Mouse (Mus musculus) intestine, embryonic 14.5 days (tissue): ENCODE measurements at regions not wholly inside any gene's neighbourhood (a gene's known extent, or its start where the extent isn't known, plus 50 kb on each side); places are given as distances from the start of the nearest gene placed in this dataset.
A peak's percentile ranks its signal among the peaks of the same experiment; 100 is the strongest.

Source experiments
- ATAC-seq: fragments of 200-750 bp; cut with Nextera tagmentation; replicated peaks from 2 replicates; pipeline ENCODE4 v1.8.0; 2017; ENCODE audit warnings: low read depth, moderate number of reproducible peaks, moderate TSS enrichment, moderate library complexity; ENCODE audit not compliant: low FRiP score, low TSS enrichment
- DNase-seq: peaks from one replicate; pipeline ENCODE4 v3.0.0-alpha.2; 2018; ENCODE audit warnings: low spot score
- H3K27ac ChIP-seq: fragments of 300-500 bp; sonication (generic); 2 replicates; pipeline ENCODE4 v1.5.1; 2014; ENCODE audit warnings: low read depth, mild to moderate bottlenecking, control low read depth
- H3K27me3 ChIP-seq: fragments of 300-500 bp; sonication (generic); replicated peaks from 2 replicates; pipeline ENCODE4 v1.6.1; 2014; ENCODE audit warnings: low read length, control low read depth; ENCODE audit not compliant: control insufficient read depth, insufficient read depth
- H3K36me3 ChIP-seq: fragments of 300-500 bp; sonication (generic); 2 replicates; pipeline ENCODE4 v1.6.1; 2014; ENCODE audit warnings: low read length, control low read depth; ENCODE audit not compliant: control insufficient read depth, insufficient read depth
- H3K4me1 ChIP-seq: fragments of 300-500 bp; sonication (generic); replicated peaks from 2 replicates; pipeline ENCODE4 v1.6.1; 2014; ENCODE audit warnings: low read length, control low read depth, mixed read lengths; ENCODE audit not compliant: control insufficient read depth, insufficient read depth
- H3K4me2 ChIP-seq: fragments of 300-500 bp; sonication (generic); 2 replicates; pipeline ENCODE4 v1.6.1; 2014; ENCODE audit warnings: low read length
- H3K4me3 ChIP-seq: fragments of 300-500 bp; sonication (generic); 2 replicates; pipeline ENCODE4 v1.5.1; 2014; ENCODE audit warnings: low read depth, low read length, control low read depth, mixed read lengths
- H3K9ac ChIP-seq: fragments of 300-500 bp; sonication (generic); 2 replicates; pipeline ENCODE4 v1.6.1; 2014; ENCODE audit warnings: mild to moderate bottlenecking, low read length
- H3K9me3 ChIP-seq: fragments of 300-500 bp; sonication (generic); 2 replicates; pipeline ENCODE4 v1.6.1; 2016; ENCODE audit warnings: low read length, control low read depth; ENCODE audit not compliant: control insufficient read depth
- WGBS: fragments of 180-500 bp; shearing (Covaris S2); extraction: QIAGEN DNeasy Blood & Tissue Kit; methylation state at CpG from one replicate; pipeline ENCODE4 v1.1.7; 2014; 5-methylcytosine and 5-hydroxymethylcytosine counted together

DNA sequence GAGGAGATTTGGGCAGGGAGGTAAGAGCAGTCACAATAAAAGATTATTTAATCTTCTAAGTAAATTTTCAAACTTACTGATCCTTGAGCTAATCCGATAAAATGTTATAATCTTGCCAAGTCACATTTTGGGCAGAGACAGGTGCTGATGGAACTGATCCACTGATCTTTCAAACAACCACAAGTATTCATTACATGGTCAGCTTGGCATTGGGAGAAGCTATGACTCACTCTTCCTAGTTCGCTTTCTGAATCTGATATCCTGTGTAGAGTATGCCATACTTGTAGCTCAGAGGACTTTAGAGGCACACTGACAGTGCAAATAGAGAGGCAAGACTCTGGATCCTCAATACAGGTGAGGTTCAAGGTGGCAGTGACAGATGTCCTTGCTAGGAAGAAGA is 142.4 kb upstream of the Col1a2 start:
- WGBS = 89% methylated on average over 2 of the region's 2 CpGs
- no peaks in the 10 kb centered on the region for H3K9me3 ChIP-seq

DNA sequence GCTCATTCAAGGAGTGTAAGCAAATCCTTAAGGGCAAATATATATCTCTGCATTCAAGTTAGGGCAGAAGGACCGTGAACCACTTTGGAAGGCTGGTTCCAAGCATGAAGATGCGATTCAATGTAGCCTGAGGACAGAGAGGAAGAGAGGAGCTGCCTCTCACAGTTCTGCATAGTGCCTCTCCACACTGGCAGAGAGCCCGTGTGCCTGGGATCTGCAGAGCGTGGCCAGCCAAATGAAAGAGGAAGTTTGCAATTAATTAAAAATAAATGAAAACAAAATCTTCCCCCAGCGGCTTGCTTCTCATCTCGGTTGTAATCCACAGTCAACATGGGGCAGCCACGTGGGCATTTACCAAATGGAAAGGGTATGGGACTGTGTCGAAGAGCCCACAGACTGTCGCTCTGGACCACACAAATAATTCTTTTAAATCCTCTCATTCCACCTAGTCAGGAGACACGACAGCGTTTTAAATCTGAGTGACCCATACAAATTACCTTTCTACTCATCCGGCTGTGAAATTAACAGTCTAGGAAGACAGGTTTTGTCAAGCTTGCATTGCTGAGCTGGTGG is 129.1 kb upstream of the Col1a2 start:
- no peak for ATAC-seq
- WGBS = 69% methylated on average over 12 of the region's 12 CpGs
- Histone ChIP-seq H3K27me3 (no peaks in the 10 kb centered on the region), H3K27ac (no peak overlapping the region), H3K4me1 (no peaks in the 10 kb centered on the region), H3K9me3 (no peaks in the 10 kb centered on the region), H3K9ac (no peak overlapping the region), H3K4me3 (no peak overlapping the region), H3K4me2 (no peak overlapping the region), H3K36me3 (no peaks in the 10 kb centered on the region)
- peak; percentile 49 for DNase-seq

More for the DNA sequence above, 142.4 kb upstream of the Col1a2 start:
- no peak for DNase-seq
- no peak for ATAC-seq
- Histone ChIP-seq H3K9ac (no peak overlapping the region), H3K4me2 (no peak overlapping the region), H3K4me3 (no peak overlapping the region), H3K27me3 (no peaks in the 10 kb centered on the region), H3K4me1 (no peaks in the 10 kb centered on the region), H3K27ac (no peak overlapping the region), H3K36me3 (no peaks in the 10 kb centered on the region)

DNA sequence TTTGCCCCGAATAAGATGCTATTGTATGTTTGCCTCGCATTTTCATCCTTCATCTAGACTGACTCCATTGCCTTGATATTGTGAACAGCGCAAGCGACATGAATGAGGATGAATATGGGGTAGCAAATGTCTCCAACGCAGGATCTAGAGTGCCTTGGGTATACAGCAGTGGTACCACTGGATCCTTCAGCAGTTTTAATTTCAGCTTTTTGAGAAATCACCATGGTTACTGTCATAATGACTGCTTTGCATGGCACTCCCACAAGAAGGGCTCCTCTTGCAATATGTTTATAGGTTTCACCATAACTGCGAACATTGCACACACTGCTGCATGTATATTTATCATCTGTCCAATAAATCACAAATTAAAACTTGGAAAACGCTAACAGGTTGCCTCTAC is 107.8 kb upstream of the Col1a2 start:
- 92% methylated on average over 7 of the region's 7 CpGs for WGBS
- Histone ChIP-seq H3K9ac (no peak overlapping the region), H3K27me3 (no peaks in the 10 kb centered on the region)

DNA sequence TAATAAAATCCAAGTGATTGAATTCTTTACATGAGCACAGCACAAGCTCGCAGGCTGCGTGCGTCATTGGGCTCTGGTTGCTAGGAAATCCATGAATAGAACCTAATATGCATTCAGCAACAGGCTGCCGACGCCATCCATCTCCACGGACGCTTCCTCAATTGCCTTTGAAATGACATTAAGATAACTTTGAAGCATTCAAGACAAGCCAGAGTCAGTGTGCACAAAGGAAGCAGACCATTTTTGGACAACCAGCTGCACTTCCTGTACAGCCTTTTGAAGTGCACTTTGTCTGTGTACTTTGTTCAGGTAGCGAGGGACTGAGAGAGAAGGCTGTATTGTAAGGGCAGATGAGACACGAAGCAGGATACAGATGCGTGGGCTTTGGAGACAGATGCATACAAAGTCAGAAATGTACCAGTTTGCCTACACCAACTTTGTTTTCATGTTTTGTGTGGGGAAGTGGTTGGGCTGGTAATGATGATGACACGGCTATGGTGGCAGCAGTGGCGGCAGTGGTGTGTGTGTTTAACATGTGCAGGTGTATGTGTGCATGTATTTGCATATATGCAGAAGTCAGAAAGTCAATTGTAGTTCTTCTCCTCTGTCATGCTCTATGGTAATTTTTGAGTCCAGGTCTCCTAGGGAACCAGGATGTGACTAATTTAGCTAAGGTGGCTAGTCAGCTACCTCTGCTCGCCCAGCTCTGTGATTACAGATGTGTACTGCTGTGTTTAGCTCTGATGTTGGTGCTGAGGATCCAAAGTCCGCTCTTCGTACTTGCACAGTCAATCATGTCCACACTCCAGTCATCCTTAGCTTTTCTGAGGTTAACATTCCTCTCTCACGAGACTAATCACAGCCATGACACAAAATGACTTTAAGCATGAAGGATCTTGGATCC is 106.7 kb upstream of the Col1a2 start:
- 66% methylated on average over 16 of the region's 16 CpGs for WGBS
- no peak overlapping the region for H3K4me3 ChIP-seq
- ATAC-seq = no peak
- no peaks in the 10 kb centered on the region for H3K36me3 ChIP-seq
- no peak overlapping the region for H3K9ac ChIP-seq
- H3K4me1 ChIP-seq = no peaks in the 10 kb centered on the region
- H3K27me3 ChIP-seq = no peaks in the 10 kb centered on the region
- no peak overlapping the region for H3K27ac ChIP-seq
- H3K4me2 ChIP-seq = no peak overlapping the region
- no peaks in the 10 kb centered on the region for H3K9me3 ChIP-seq
- DNase-seq = no peak

More for the DNA sequence above, 107.8 kb upstream of the Col1a2 start:
- no peaks in the 10 kb centered on the region for H3K4me1 ChIP-seq
- H3K4me2 ChIP-seq = no peak overlapping the region
- no peak overlapping the region for H3K27ac ChIP-seq
- DNase-seq (no peak), ATAC-seq (no peak)
- H3K4me3 ChIP-seq = no peak overlapping the region
- H3K9me3 ChIP-seq = no peaks in the 10 kb centered on the region
- H3K36me3 ChIP-seq = no peaks in the 10 kb centered on the region

DNA sequence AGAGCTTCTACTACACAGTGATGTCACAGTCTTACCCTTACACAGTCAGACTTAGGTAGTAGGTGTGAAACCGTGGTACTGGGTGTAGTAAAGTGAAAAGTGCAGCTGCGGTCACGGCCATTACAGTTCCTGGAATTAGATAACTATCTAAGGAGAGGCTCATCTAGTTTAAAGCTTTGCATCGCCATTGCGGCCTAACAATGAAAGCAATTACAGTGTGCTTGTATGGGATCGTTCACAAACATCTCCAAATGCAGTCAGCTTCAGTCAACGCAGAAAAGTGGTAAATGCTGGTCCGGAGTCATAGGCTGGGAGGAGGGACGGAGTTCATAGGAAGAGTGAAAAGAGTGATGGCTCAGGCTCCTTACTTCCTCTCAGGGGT is 106.0 kb upstream of the Col1a2 start:
- Histone ChIP-seq H3K36me3 (no peaks in the 10 kb centered on the region), H3K4me3 (no peak overlapping the region), H3K4me1 (no peaks in the 10 kb centered on the region), H3K27me3 (no peaks in the 10 kb centered on the region), H3K9me3 (no peaks in the 10 kb centered on the region), H3K4me2 (no peak overlapping the region), H3K27ac (no peak overlapping the region), H3K9ac (no peak overlapping the region)
- ATAC-seq (no peak), DNase-seq (no peak)
- WGBS = 87% methylated on average over 9 of the region's 9 CpGs

DNA sequence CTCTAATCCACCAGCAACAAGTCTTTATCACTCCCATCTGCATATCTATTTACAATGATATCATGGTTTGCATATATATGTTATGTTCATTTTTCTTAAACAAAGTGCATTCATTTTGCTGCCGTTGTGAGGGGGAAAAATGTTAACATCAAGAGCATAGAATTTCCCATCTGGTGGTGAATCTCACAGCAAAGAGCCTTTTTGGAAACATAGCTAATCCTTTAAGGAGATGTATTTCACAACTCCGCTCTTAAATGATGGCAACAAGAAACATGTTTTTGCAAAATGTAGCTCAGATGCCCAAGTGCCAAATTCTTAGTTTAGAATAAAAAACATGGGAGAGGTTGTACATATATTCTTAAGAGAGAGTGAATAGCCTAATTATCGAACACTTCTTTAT is 99.3 kb upstream of the Col1a2 start:
- no peaks in the 10 kb centered on the region for H3K27me3 ChIP-seq
- H3K9me3 ChIP-seq = no peaks in the 10 kb centered on the region
- no peak overlapping the region for H3K4me2 ChIP-seq
- no peak overlapping the region for H3K9ac ChIP-seq
- no peaks in the 10 kb centered on the region for H3K36me3 ChIP-seq
- no peak for DNase-seq
- no peaks in the 10 kb centered on the region for H3K4me1 ChIP-seq
- H3K27ac ChIP-seq = no peak overlapping the region
- 76% methylated on average over 3 of the region's 3 CpGs for WGBS
- ATAC-seq = no peak
- no peak overlapping the region for H3K4me3 ChIP-seq

DNA sequence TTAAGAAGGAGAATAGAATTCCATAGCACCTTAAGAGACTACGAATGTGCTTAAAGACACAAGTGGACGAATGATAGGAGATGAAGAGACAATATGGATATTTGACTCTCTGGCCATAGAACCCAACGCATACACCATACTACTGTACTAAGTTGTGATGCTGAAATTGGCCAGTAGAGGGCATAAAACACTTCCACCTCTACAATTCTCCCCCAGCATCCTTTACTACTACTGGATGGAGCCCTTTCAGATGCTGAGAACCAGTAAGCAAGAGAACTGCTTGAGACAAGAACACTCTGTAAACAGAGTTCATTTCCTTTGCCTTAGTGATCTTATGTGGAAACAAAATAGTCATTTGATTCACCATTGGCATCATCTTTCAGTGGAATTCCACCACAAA is 96.9 kb upstream of the Col1a2 start:
- Histone ChIP-seq H3K4me3 (no peak overlapping the region), H3K27ac (no peak overlapping the region), H3K36me3 (no peaks in the 10 kb centered on the region), H3K27me3 (no peaks in the 10 kb centered on the region), H3K9ac (no peak overlapping the region), H3K4me1 (no peaks in the 10 kb centered on the region), H3K9me3 (no peaks in the 10 kb centered on the region), H3K4me2 (no peak overlapping the region)
- 57% methylated on average over 3 of the region's 3 CpGs for WGBS
- no peak for DNase-seq
- ATAC-seq = no peak

DNA sequence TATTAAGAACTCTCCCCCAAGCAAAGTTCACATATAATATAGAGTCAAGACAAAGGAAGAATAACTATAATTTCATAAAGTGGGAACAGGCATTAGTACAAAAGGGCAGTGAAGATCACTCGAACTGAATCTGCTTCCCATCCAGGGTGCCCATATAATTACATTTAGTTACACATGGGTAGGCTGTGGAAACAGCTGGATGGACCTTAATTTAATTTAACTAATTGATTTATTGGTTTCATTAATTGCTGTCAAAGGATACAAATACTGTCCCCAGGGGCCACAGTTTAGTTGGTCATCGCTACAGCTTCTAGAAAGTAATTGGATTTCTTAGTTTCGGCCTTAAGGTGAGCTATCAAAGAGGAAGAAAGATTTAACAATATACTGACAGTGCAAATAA is 91.4 kb upstream of the Col1a2 start:
- no peak overlapping the region for H3K9ac ChIP-seq
- H3K36me3 ChIP-seq = no peaks in the 10 kb centered on the region
- ATAC-seq (no peak), DNase-seq (no peak)
- H3K9me3 ChIP-seq = no peaks in the 10 kb centered on the region
- WGBS = 86% methylated on average over 3 of the region's 3 CpGs
- no peaks in the 10 kb centered on the region for H3K4me1 ChIP-seq
- no peak overlapping the region for H3K27ac ChIP-seq
- H3K27me3 ChIP-seq = no peaks in the 10 kb centered on the region
- no peak overlapping the region for H3K4me3 ChIP-seq
- H3K4me2 ChIP-seq = no peak overlapping the region

DNA sequence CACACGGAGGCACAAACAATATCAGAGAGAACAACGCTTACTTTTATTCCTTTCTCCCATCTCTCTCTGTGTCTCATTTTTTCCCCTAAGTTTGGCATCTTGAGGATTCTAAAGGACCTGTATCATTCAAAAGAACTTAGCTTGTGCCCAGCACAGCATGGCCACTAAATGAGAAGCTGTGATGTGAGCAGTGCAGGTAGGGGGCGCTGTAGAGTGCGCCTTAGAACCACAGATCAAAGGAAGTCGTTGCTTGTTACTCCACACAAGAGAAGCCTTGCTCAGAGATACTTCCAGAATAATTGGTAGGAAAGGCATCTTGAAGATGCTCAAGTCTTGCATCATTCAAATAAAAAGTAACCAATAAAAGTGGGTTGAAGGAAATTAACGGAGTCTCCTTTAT is 90.4 kb upstream of the Col1a2 start:
- DNase-seq (no peak), ATAC-seq (no peak)
- no peaks in the 10 kb centered on the region for H3K36me3 ChIP-seq
- no peak overlapping the region for H3K4me3 ChIP-seq
- 0 out of 2 replicates have a peak, but pooled peaks cover 6% of the 10 kb centered on the region for H3K4me1 ChIP-seq
- H3K9ac ChIP-seq = no peak overlapping the region
- no peak overlapping the region for H3K4me2 ChIP-seq
- no peaks in the 10 kb centered on the region for H3K9me3 ChIP-seq
- no peaks in the 10 kb centered on the region for H3K27me3 ChIP-seq
- 44% methylated on average over 6 of the region's 6 CpGs for WGBS
- no peak overlapping the region for H3K27ac ChIP-seq
